Mouse (Mus musculus) hematopoietic stem cell, adult 5-6 weeks (primary cell): ENCODE data around the gene Fuom. TPM values are rescaled to one million over a fixed set of nuclear protein-coding genes. Genes with fewer than 3 reads are reported as not detected.

ENCODE experiments used
- ATAC-seq, 2 experiments: fragments of 125-278 bp in 1 of 2; replicated peaks in 1 of 2; 2 replicates each; pipeline ENCODE4 v1.8.0; 2016 to 2017; ENCODE audit warnings: inconsistent platforms in 2 of 2, mild to moderate bottlenecking in 2 of 2, moderate number of reproducible peaks in 2 of 2, low read depth in 1 of 2, moderate TSS enrichment in 1 of 2; ENCODE audit not compliant: low FRiP score in 2 of 2, poor library complexity in 2 of 2, severe bottlenecking in 2 of 2, insufficient read depth in 1 of 2, low TSS enrichment in 1 of 2
- total RNA-seq: library from RNA; stranded (forward); fragments of 172-1452, 232-1000 nt; gene quantifications from 2 replicates; pipeline ENCODE4 v1.2.3, GENCODE M21; 2017

The Fuom gene
- total RNA-seq, result 5.7 and 7.6 TPM in 2 replicates

- ATAC-seq, result peak; percentile 96 to 97
Measured at GRCm38 (mm10) chr7:140101993-140102860, at the start of gene Fuom. Gene Fuom (minus strand): TSS chr7:140102441.

GRCm38 (mm10) chr7:140144550-140144949 lies 42.3 kb upstream of the Fuom start:
- no peak for ATAC-seq

GRCm38 (mm10) chr7:140141350-140141749 lies 39.1 kb upstream of the Fuom start:
- ATAC-seq, result peak; percentile 63 to 65

- ATAC-seq, result no peak
Measured at GRCm38 (mm10) chr7:140138021-140138310, 35.7 kb upstream of the Fuom start.

- peak; percentile 69 to 80 for ATAC-seq
Measured at GRCm38 (mm10) chr7:140137135-140138020, 35.1 kb upstream of the Fuom start, which contains the start of gene Mtg1. Gene Mtg1 (plus strand): TSS chr7:140137564.

GRCm38 (mm10) chr7:140135106-140135770 lies 33.0 kb upstream of the Fuom start:
- no peak for ATAC-seq

- ATAC-seq, result peak; percentile 67 to 74
Measured at GRCm38 (mm10) chr7:140134033-140134432, 31.8 kb upstream of the Fuom start.

- ATAC-seq, result peak; percentile 71 to 72
Measured at GRCm38 (mm10) chr7:140132184-140132583, 29.9 kb upstream of the Fuom start.

- no peak for ATAC-seq
Measured at GRCm38 (mm10) chr7:140127911-140128310, 25.7 kb upstream of the Fuom start.

GRCm38 (mm10) chr7:140126934-140127333 lies 24.7 kb upstream of the Fuom start:
- no peak for ATAC-seq

- ATAC-seq, result no peak
Measured at GRCm38 (mm10) chr7:140126022-140126350, 23.7 kb upstream of the Fuom start.

GRCm38 (mm10) chr7:140125278-140126021 lies 23.2 kb upstream of the Fuom start:
- ATAC-seq, result peak; percentile 95 to 96

GRCm38 (mm10) chr7:140124382-140124781 lies 22.1 kb upstream of the Fuom start:
- no peak for ATAC-seq

GRCm38 (mm10) chr7:140122765-140123164 lies 20.5 kb upstream of the Fuom start:
- ATAC-seq, result no peak

- no peak for ATAC-seq
Measured at GRCm38 (mm10) chr7:140121338-140121910, 19.2 kb upstream of the Fuom start.

- no peak for ATAC-seq
Measured at GRCm38 (mm10) chr7:140120484-140120883, 18.2 kb upstream of the Fuom start.
